Mouse (Mus musculus): ENCODE data around the gene D630003M21Rik. TPM values are rescaled to one million over a fixed set of nuclear protein-coding genes. Genes with fewer than 3 reads are reported as not detected.

The D630003M21Rik gene
- polyA plus RNA-seq, 1 experiment, result 2.8 TPM

DNA sequence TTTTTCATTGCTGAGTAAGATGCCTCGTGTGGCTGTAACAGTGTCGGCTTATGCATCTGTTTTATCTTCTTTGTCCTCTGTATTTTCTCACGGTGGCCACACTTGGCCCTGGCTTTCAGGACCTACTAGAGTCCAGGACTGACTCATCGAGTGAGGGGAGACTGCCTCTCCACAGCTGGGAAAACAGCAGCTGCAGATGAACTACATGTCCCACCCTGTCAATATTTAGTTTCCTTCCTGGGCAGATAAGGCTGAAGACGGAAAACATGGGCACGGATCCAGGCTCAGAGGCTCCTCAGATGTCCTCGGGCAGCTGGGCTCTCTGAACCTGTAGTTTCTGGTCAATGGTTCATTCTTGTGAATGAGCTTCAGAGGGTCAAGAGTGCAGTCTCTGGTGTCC is 19.3 kb upstream of the D630003M21Rik start:
- Histone ChIP-seq H3K36me3 (ENCODE audit: control insufficient read depth, insufficient read depth, low read length) (no peaks in the 10 kb centered on the region), H3K27me3 (ENCODE audit: control insufficient read depth, insufficient read depth, low read length) (no peaks in the 10 kb centered on the region), H3K4me3 (ENCODE audit: control insufficient read depth, low read depth, low read length) (no peak overlapping the region), H3K27ac (ENCODE audit: control insufficient read depth, insufficient read depth, low read depth, low read length) (no peak overlapping the region), H3K4me1 (ENCODE audit: control insufficient read depth, insufficient read depth, low read length) (peaks cover 1% of the 10 kb centered on the region)
- TF ChIP-seq POLR2A (IDR thresholded peaks at IDR 0.05; ENCODE audit: control insufficient read depth, low read depth, low read length) (no peak), CTCF (IDR thresholded peaks at IDR 0.05; ENCODE audit: control insufficient read depth, insufficient read depth, insufficient replicate concordance, low read depth, low read length) (no peak)

DNA sequence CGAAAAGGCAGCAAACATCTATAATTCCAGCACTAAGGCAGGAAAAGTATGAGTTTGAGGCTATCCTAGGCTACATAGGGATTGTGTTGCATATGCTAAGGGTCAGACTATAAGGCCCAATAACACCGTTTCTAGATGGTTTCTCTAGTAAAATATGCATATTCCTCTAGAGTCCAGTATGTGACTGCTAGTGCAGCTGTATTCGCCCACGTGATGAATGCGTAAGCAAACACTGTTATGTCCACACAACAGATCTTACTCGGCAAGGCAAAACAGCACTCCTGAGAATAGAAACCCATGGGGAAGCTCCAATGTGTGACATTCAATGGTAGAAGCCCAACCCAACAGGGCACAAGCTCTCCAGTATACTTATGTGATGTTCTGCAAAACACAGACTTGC is 18.8 kb upstream of the D630003M21Rik start:
- no peak overlapping the region for H3K27ac ChIP-seq (ENCODE audit: control insufficient read depth, insufficient read depth, low read depth, low read length)
- no peaks in the 10 kb centered on the region for H3K36me3 ChIP-seq (ENCODE audit: control insufficient read depth, insufficient read depth, low read length)
- TF ChIP-seq CTCF (IDR thresholded peaks at IDR 0.05; ENCODE audit: control insufficient read depth, insufficient read depth, insufficient replicate concordance, low read depth, low read length) (no peak), POLR2A (IDR thresholded peaks at IDR 0.05; ENCODE audit: control insufficient read depth, low read depth, low read length) (no peak)
- H3K27me3 ChIP-seq (ENCODE audit: control insufficient read depth, insufficient read depth, low read length), result no peaks in the 10 kb centered on the region
- H3K4me3 ChIP-seq (ENCODE audit: control insufficient read depth, low read depth, low read length), result no peak overlapping the region
- H3K4me1 ChIP-seq (ENCODE audit: control insufficient read depth, insufficient read depth, low read length), result peaks cover 6% of the 10 kb centered on the region

DNA sequence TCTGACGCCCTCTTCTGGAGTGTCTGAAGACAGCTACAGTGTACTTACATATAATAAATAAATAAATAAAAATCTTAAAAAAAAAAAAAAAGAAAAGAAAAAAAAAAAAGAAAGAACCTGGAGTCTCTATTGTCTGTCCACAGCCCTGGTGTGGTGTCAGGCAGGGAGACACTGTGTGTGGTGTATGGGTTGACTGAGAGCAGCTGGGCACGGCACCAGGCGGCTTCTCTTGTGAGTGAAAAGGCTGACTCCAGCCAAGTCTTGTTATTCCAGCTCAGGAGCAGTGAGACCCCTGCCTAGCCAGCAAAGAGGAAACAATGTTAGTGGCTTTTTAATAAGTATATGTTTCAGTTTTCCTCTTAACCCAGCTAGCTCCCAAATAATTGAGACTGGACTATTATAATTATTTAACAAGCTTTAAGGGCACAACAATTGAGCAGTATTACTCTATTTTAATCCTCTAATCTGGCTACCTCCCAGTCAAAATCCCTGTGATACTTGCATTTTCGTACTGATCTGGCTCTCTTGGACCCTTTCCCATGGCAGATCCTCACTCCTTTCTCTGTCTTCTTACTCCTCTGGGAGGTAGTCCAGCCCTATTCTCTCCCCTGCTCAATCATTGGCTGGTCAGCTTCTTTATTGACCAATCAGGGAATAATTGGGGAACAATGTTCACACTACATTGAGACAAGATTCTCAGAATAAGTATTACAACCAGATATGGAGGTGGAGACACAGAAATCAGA is 16.2 kb upstream of the D630003M21Rik start:
- no peak for TF ChIP-seq POLR2A (IDR thresholded peaks at IDR 0.05; ENCODE audit: control insufficient read depth, low read depth, low read length)
- TF ChIP-seq CTCF (IDR thresholded peaks at IDR 0.05; ENCODE audit: control insufficient read depth, insufficient read depth, insufficient replicate concordance, low read depth, low read length), result no peak
- Histone ChIP-seq H3K27me3 (ENCODE audit: control insufficient read depth, insufficient read depth, low read length) (no peaks in the 10 kb centered on the region), H3K4me3 (ENCODE audit: control insufficient read depth, low read depth, low read length) (no peak overlapping the region), H3K36me3 (ENCODE audit: control insufficient read depth, insufficient read depth, low read length) (no peaks in the 10 kb centered on the region), H3K4me1 (ENCODE audit: control insufficient read depth, insufficient read depth, low read length) (peaks cover 10% of the 10 kb centered on the region), H3K27ac (ENCODE audit: control insufficient read depth, insufficient read depth, low read depth, low read length) (no peak overlapping the region)

DNA sequence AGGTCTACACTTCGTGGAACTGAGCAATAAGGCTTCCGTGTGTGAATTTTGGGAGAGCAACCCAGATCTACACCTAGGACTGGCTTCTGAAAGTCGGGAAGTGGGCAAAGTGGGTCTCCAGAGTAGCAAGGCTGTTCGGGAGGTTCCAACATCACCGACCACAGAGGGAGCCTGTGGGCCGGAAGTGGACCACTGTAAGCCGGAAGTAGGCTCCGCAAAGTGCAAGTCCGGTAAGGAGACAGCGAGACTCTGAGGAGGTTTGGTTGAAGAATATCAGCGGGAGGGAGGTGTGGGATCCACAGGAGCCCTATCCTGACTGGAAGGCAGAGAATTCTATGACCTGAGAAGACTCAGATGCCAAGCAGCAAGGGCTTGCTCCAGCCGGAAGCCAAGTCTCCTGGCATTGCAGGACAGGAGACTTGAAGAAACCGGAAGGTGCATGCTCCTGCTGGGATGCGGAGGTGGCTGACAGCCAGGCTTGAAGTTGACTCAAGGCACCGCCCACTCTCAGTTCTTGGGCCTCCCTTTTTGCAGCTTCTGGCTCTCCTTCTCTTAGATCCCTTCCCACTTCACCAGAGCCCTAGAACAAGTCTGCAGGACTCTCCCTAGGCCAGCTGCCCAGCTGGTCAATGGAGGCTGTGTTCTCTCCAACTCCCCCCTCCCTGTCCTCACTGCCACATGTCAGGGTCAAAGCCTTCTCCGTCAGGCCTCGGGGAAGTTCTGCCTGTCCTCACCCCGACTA is 14.3 kb upstream of the D630003M21Rik start:
- Histone ChIP-seq H3K36me3 (ENCODE audit: control insufficient read depth, insufficient read depth, low read length) (no peaks in the 10 kb centered on the region), H3K27me3 (ENCODE audit: control insufficient read depth, insufficient read depth, low read length) (no peaks in the 10 kb centered on the region), H3K27ac (ENCODE audit: control insufficient read depth, insufficient read depth, low read depth, low read length) (peak overlapping the region; percentile 34), H3K4me3 (ENCODE audit: control insufficient read depth, low read depth, low read length) (peak overlapping the region; percentile 86), H3K4me1 (ENCODE audit: control insufficient read depth, insufficient read depth, low read length) (peaks cover 10% of the 10 kb centered on the region)
- TF ChIP-seq CTCF (IDR thresholded peaks at IDR 0.05; ENCODE audit: control insufficient read depth, insufficient read depth, insufficient replicate concordance, low read depth, low read length) (no peak), POLR2A (IDR thresholded peaks at IDR 0.05; ENCODE audit: control insufficient read depth, low read depth, low read length) (peak; percentile 59; the same call in 1 of the 2 replicates)

DNA sequence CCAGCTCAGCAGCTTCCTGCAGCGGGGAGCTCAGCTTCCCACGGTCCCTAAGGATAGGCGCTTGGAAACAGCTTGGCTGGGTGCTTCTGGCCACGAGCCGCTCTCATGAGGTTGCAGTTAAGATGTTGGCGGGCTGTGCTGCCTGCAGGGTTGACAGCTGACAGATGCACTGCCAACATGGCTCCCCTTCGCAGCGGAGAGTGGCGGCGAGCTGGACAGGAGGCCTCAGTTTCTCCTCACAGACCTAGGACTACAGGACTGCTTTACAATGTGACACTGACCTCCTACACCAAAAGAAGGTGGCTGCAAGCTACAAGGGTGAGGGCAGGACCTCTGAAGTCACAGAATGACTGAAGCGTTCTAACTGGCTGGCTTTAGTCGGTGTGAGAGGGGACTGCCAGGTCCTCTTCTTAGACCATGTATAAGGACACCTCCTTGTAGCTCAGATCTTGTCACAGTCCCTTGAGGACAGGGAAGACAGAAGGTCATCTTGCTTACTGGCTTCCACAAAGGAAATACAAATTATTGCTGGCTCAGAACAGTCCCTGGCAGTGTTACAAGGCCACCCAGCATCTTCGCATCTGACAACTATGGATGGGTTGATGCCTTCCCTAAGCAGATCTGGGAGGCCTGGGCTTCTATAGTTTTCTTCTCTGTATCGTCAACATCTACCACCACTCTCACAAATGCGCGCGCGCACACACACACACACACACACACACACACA is 13.3 kb upstream of the D630003M21Rik start:
- no peak for TF ChIP-seq CTCF (IDR thresholded peaks at IDR 0.05; ENCODE audit: control insufficient read depth, insufficient read depth, insufficient replicate concordance, low read depth, low read length)
- no peak for TF ChIP-seq POLR2A (IDR thresholded peaks at IDR 0.05; ENCODE audit: control insufficient read depth, low read depth, low read length)
- no peaks in the 10 kb centered on the region for H3K27me3 ChIP-seq (ENCODE audit: control insufficient read depth, insufficient read depth, low read length)
- H3K4me1 ChIP-seq (ENCODE audit: control insufficient read depth, insufficient read depth, low read length), result peaks cover 10% of the 10 kb centered on the region
- no peak overlapping the region for H3K4me3 ChIP-seq (ENCODE audit: control insufficient read depth, low read depth, low read length)
- no peak overlapping the region for H3K27ac ChIP-seq (ENCODE audit: control insufficient read depth, insufficient read depth, low read depth, low read length)
- H3K36me3 ChIP-seq (ENCODE audit: control insufficient read depth, insufficient read depth, low read length), result no peaks in the 10 kb centered on the region

DNA sequence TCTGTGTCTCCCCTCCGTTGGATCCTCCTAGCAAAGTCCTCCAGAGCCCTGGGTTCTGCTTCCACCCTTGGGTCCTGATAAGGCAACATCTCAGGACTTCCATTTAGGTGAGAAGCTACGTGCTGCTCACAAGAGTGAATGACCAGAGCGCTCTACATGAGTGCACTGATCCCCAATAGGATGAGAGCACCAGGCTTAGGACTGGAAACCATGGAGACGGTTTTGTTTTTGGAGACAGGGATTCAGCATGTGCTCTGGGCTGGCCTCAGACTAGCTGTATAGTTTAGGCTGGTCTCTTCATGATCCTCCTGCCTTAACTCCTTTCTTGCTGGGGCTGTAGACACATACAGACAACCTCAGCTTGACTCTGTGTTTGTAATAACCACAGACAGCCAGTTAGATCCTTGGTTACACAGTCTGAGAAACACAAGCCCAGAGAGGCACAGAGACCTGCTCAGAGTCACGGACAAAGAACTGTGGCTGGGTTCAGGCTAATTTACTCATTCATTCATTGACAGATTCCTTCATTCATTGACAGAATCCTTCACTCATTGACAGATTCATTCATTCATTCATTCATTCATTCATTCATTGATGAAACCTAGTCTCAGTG is 12.2 kb upstream of the D630003M21Rik start:
- TF ChIP-seq CTCF (IDR thresholded peaks at IDR 0.05; ENCODE audit: control insufficient read depth, insufficient read depth, insufficient replicate concordance, low read depth, low read length) (no peak), POLR2A (IDR thresholded peaks at IDR 0.05; ENCODE audit: control insufficient read depth, low read depth, low read length) (no peak)
- H3K36me3 ChIP-seq (ENCODE audit: control insufficient read depth, insufficient read depth, low read length), result no peaks in the 10 kb centered on the region
- H3K27ac ChIP-seq (ENCODE audit: control insufficient read depth, insufficient read depth, low read depth, low read length), result no peak overlapping the region
- peaks cover 10% of the 10 kb centered on the region for H3K4me1 ChIP-seq (ENCODE audit: control insufficient read depth, insufficient read depth, low read length)
- no peak overlapping the region for H3K4me3 ChIP-seq (ENCODE audit: control insufficient read depth, low read depth, low read length)
- H3K27me3 ChIP-seq (ENCODE audit: control insufficient read depth, insufficient read depth, low read length), result no peaks in the 10 kb centered on the region
